Mouse (Mus musculus): ENCODE results near the gene Gm21860. TPM values are rescaled to one million over a fixed set of nuclear protein-coding genes. Genes with fewer than 3 reads are reported as not detected.
"Not testable (repeated sequence)": the region's sequence is repeated elsewhere in the genome, so short reads cannot be mapped to it uniquely, and the experiment has no call there.

The Gm21860 gene
- polyA plus RNA-seq, 1 experiment from 2014 or later = not detected

GRCm38 (mm10) chrY:90733656-90734333 is 20.8 kb downstream of the Gm21860 start:
- not testable (repeated sequence) for DNase-seq (ENCODE audit: low spot score)

- DNase-seq (ENCODE audit: low spot score) = peak; percentile 86
Observed at GRCm38 (mm10) chrY:90732101-90732542, 22.5 kb downstream of the Gm21860 start.

GRCm38 (mm10) chrY:90731593-90731955 is 23.0 kb downstream of the Gm21860 start:
- not testable (repeated sequence) for DNase-seq (ENCODE audit: low spot score)

- DNase-seq (ENCODE audit: low spot score) = peak; percentile 20
Observed at GRCm38 (mm10) chrY:90730908-90731592, 23.6 kb downstream of the Gm21860 start.

GRCm38 (mm10) chrY:90729816-90730303 is 24.8 kb downstream of the Gm21860 start:
- not testable (repeated sequence) for DNase-seq (ENCODE audit: low spot score)

GRCm38 (mm10) chrY:90728905-90729256 is 25.7 kb downstream of the Gm21860 start:
- DNase-seq (ENCODE audit: low spot score) = not testable (repeated sequence)

- not testable (repeated sequence) for DNase-seq (ENCODE audit: low spot score)
Observed at GRCm38 (mm10) chrY:90728251-90728904, 26.2 kb downstream of the Gm21860 start.

GRCm38 (mm10) chrY:90727121-90727908 is 27.3 kb downstream of the Gm21860 start:
- DNase-seq (ENCODE audit: low spot score) = peak; percentile 2

- peak; percentile 46 for DNase-seq (ENCODE audit: low spot score)
Observed at GRCm38 (mm10) chrY:90725701-90726451, 28.7 kb downstream of the Gm21860 start.

- DNase-seq (ENCODE audit: low spot score) = not testable (repeated sequence)
Observed at GRCm38 (mm10) chrY:90725166-90725565, 29.5 kb downstream of the Gm21860 start.

- DNase-seq (ENCODE audit: low spot score) = peak; percentile 12
Observed at GRCm38 (mm10) chrY:90724014-90724709, 30.5 kb downstream of the Gm21860 start.

- not testable (repeated sequence) for DNase-seq (ENCODE audit: low spot score)
Observed at GRCm38 (mm10) chrY:90723336-90723987, 31.2 kb downstream of the Gm21860 start.

- DNase-seq (ENCODE audit: low spot score) = not testable (repeated sequence)
Observed at GRCm38 (mm10) chrY:90720505-90720904, 34.1 kb downstream of the Gm21860 start.

GRCm38 (mm10) chrY:90719403-90720232 is 35.0 kb downstream of the Gm21860 start:
- not testable (repeated sequence) for DNase-seq (ENCODE audit: low spot score)

GRCm38 (mm10) chrY:90718583-90719402 is 35.8 kb downstream of the Gm21860 start:
- peak; percentile 2 for DNase-seq (ENCODE audit: low spot score)

GRCm38 (mm10) chrY:90718021-90718420 is 36.6 kb downstream of the Gm21860 start:
- not testable (repeated sequence) for DNase-seq (ENCODE audit: low spot score)

- DNase-seq (ENCODE audit: low spot score) = not testable (repeated sequence)
Observed at GRCm38 (mm10) chrY:90717496-90717895, 37.1 kb downstream of the Gm21860 start.
